Mouse (Mus musculus) forebrain, embryonic 14.5 days (tissue): ENCODE results near the gene Tigit. TPM values are rescaled to one million over a fixed set of nuclear protein-coding genes. Genes with fewer than 3 reads are reported as not detected.
A peak's percentile ranks its signal among the peaks of the same experiment; 100 is the strongest.

Source experiments
- ATAC-seq: fragments of 200-750 bp; cut with Nextera tagmentation; 2 replicates; pipeline ENCODE4 v1.8.0; 2017; ENCODE audit warnings: mild to moderate bottlenecking, moderate library complexity
- DNase-seq: peaks from one replicate; pipeline ENCODE4 v3.0.0-alpha.2; 2015; ENCODE audit warnings: low spot score
- H3K27ac ChIP-seq: fragments of 300-500 bp; sonication (generic); 2 replicates; pipeline ENCODE4 v1.5.1; 2014; ENCODE audit warnings: low read depth, mild to moderate bottlenecking, control low read depth, low read length, moderate library complexity
- H3K27me3 ChIP-seq: fragments of 300-500 bp; sonication (generic); replicated peaks from 2 replicates; pipeline ENCODE4 v1.6.1; 2014; ENCODE audit warnings: low read length, control low read depth, mixed read lengths; ENCODE audit not compliant: control insufficient read depth, insufficient read depth
- H3K36me3 ChIP-seq: fragments of 300-500 bp; sonication (generic); 2 replicates; pipeline ENCODE4 v1.6.1; 2014; ENCODE audit warnings: low read length, control low read depth; ENCODE audit not compliant: control insufficient read depth, insufficient read depth
- H3K4me1 ChIP-seq: fragments of 300-500 bp; sonication (generic); 2 replicates; pipeline ENCODE4 v1.6.1; 2014; ENCODE audit warnings: antibody characterized with exemption, low read length, control low read depth; ENCODE audit not compliant: control insufficient read depth, insufficient read depth
- H3K4me2 ChIP-seq: fragments of 300-500 bp; sonication (generic); 2 replicates; pipeline ENCODE4 v1.6.1; 2014; ENCODE audit warnings: mild to moderate bottlenecking, control low read depth, low read length
- H3K4me3 ChIP-seq: fragments of 300-500 bp; sonication (generic); 2 replicates; pipeline ENCODE4 v1.5.1; 2014; ENCODE audit warnings: low read depth, low read length, control low read depth
- H3K9ac ChIP-seq: fragments of 300-500 bp; sonication (generic); 2 replicates; pipeline ENCODE4 v1.6.1; 2014; ENCODE audit warnings: mild to moderate bottlenecking, low read length, control low read depth, moderate library complexity
- H3K9me3 ChIP-seq: fragments of 300-500 bp; sonication (generic); replicated peaks from 2 replicates; pipeline ENCODE4 v1.6.1; 2016; ENCODE audit warnings: low read length, control low read depth, mixed read lengths; ENCODE audit not compliant: control insufficient read depth
- WGBS: fragments of 180-500 bp; shearing (Covaris S2); extraction: QIAGEN DNeasy Blood & Tissue Kit; methylation state at CpG from one replicate; pipeline ENCODE4 v1.1.7; 2014; 5-methylcytosine and 5-hydroxymethylcytosine counted together
- polyA plus RNA-seq: library from polyadenylated mRNA; unstranded; fragments of >200 nt; fragmentation: Nextera tagmentation; extraction: Ambion mirVana; gene quantifications from 2 replicates; pipeline ENCODE4 v1.2.1, GENCODE M21; 2014

Tigit gene
- polyA plus RNA-seq, 1 experiment from 2014 or later = not detected

- no peak overlapping the region for H3K9ac ChIP-seq
- H3K27ac ChIP-seq = no peak overlapping the region
- WGBS = 94% methylated on average over 7 of the region's 7 CpGs
- H3K27me3 ChIP-seq = no peaks in the 10 kb centered on the region
- H3K4me2 ChIP-seq = no peak overlapping the region
- no peak for DNase-seq
- H3K9me3 ChIP-seq = no peaks in the 10 kb centered on the region
- H3K4me3 ChIP-seq = no peak overlapping the region
- H3K36me3 ChIP-seq = peaks cover 38% of the 10 kb centered on the region
- H3K4me1 ChIP-seq = no peaks in the 10 kb centered on the region
- ATAC-seq = no peak
Measured at GRCm38 (mm10) chr16:43634037-43634436, 29.9 kb downstream of the Tigit start.

- Histone ChIP-seq H3K9me3 (no peaks in the 10 kb centered on the region), H3K9ac (no peak overlapping the region), H3K4me2 (no peak overlapping the region), H3K27ac (no peak overlapping the region), H3K4me3 (no peak overlapping the region), H3K4me1 (no peaks in the 10 kb centered on the region), H3K27me3 (no peaks in the 10 kb centered on the region), H3K36me3 (peaks cover 47% of the 10 kb centered on the region)
- 86% methylated on average over 2 of the region's 2 CpGs for WGBS
- ATAC-seq = no peak
- DNase-seq = no peak
Measured at GRCm38 (mm10) chr16:43631758-43632157, 32.2 kb downstream of the Tigit start.

DNA sequence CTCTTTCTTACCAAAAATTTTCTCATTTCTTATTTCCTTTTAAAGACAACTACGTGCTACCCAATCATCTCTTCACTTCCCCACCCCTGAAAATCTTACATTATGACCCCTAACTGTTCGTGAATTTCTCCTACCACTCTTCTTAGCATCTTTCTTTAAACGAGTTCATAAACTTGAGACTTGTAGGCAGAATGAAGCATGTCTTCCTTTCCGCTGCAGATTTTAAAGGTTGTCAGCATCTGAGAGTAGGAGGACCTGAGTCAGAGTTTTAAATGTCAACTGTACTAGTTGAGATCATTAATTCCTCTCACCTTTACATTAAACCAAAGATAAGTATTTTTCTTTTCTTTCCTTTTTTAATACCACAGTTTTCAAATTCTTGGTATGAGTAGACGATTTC, 35.3 kb downstream of the Tigit start:
- no peak overlapping the region for H3K27ac ChIP-seq
- peaks cover 6% of the 10 kb centered on the region; the same call in 1 of the 2 replicates for H3K4me1 ChIP-seq
- no peak overlapping the region for H3K4me2 ChIP-seq
- DNase-seq (no peak), ATAC-seq (no peak)
- 92% methylated on average over 5 of the region's 5 CpGs for WGBS
- no peaks in the 10 kb centered on the region for H3K9me3 ChIP-seq
- no peak overlapping the region for H3K4me3 ChIP-seq
- H3K9ac ChIP-seq = no peak overlapping the region
- H3K27me3 ChIP-seq = no peaks in the 10 kb centered on the region
- H3K36me3 ChIP-seq = peaks cover 46% of the 10 kb centered on the region

- 90% methylated on average over 5 of the region's 5 CpGs for WGBS
- peaks cover 19% of the 10 kb centered on the region; the same call in 1 of the 2 replicates for H3K4me1 ChIP-seq
- no peaks in the 10 kb centered on the region for H3K9me3 ChIP-seq
- no peak overlapping the region for H3K4me2 ChIP-seq
- no peak overlapping the region for H3K4me3 ChIP-seq
- no peak for DNase-seq
- no peak for ATAC-seq
- no peaks in the 10 kb centered on the region for H3K27me3 ChIP-seq
- H3K27ac ChIP-seq = no peak overlapping the region
- peaks cover 27% of the 10 kb centered on the region for H3K36me3 ChIP-seq
- H3K9ac ChIP-seq = no peak overlapping the region
Measured at GRCm38 (mm10) chr16:43625956-43626355, 38.0 kb downstream of the Tigit start.

DNA sequence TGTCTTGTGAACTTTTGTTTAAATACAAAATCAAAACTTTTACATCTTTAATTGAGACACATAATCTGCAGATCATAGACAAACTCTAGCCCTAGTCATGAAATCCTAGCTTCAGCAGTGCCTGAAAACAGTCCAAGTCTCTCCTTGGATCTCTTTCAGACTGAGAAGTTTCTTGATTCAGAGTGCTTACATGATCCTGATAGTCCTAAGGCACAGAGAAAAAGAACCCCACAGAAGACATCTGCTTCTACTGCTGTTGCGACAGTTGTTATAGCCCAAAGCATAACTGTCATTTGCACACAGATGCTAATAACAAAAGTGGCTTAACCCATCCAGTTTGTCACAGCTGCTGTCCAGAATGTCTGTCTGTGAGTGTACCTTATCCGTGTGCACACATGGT, 38.7 kb downstream of the Tigit start:
- H3K4me1 ChIP-seq = peaks cover 20% of the 10 kb centered on the region
- 78% methylated on average over 2 of the region's 2 CpGs for WGBS
- no peak overlapping the region for H3K4me2 ChIP-seq
- DNase-seq (no peak), ATAC-seq (no peak)
- no peaks in the 10 kb centered on the region for H3K9me3 ChIP-seq
- H3K4me3 ChIP-seq = no peak overlapping the region
- no peaks in the 10 kb centered on the region for H3K27me3 ChIP-seq
- no peak overlapping the region for H3K9ac ChIP-seq
- H3K36me3 ChIP-seq = peaks cover 27% of the 10 kb centered on the region
- H3K27ac ChIP-seq = no peak overlapping the region

GRCm38 (mm10) chr16:43624876-43625275, 39.1 kb downstream of the Tigit start:
- Histone ChIP-seq H3K4me2 (no peak overlapping the region), H3K36me3 (peaks cover 27% of the 10 kb centered on the region), H3K4me1 (peaks cover 23% of the 10 kb centered on the region), H3K4me3 (no peak overlapping the region), H3K9ac (no peak overlapping the region), H3K27ac (0 out of 2 replicates have a peak overlapping the region, but pooled peaks have one; percentile 15), H3K27me3 (no peaks in the 10 kb centered on the region), H3K9me3 (no peaks in the 10 kb centered on the region)
- no peak for DNase-seq
- ATAC-seq = no peak
- 83% methylated on average over 4 of the region's 4 CpGs for WGBS

- no peaks in the 10 kb centered on the region for H3K9me3 ChIP-seq
- H3K36me3 ChIP-seq = peaks cover 32% of the 10 kb centered on the region
- no peak overlapping the region for H3K4me3 ChIP-seq
- H3K27ac ChIP-seq = peak overlapping the region; percentile 84
- H3K4me2 ChIP-seq = no peak overlapping the region
- H3K4me1 ChIP-seq = peaks cover 23% of the 10 kb centered on the region
- DNase-seq = peak; percentile 85
- WGBS = 14% methylated on average over 5 of the region's 5 CpGs
- H3K27me3 ChIP-seq = no peaks in the 10 kb centered on the region
- ATAC-seq = peak; percentile 86
- no peak overlapping the region for H3K9ac ChIP-seq
Measured at GRCm38 (mm10) chr16:43623315-43624000, 40.5 kb downstream of the Tigit start.

DNA sequence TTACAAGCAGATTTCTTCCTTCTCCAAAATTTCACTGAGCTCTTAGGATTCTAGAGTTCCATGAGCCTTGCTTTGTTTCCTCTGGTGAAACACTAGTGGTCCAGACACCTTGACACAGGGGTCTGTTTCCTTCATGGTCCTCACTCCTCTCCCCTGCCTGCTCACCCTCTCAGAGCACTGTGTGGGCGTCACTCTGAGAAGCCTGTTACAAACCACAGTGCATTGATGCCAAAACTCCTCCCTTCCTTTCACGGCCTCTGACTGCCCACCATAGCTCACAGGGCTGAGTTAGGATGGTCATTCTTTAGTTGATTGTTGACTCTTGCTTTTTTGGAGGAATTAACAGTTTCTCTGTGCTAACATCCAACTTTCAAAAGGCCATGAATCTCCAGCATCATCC, 43.6 kb downstream of the Tigit start:
- no peak overlapping the region for H3K9ac ChIP-seq
- H3K4me3 ChIP-seq = no peak overlapping the region
- H3K27me3 ChIP-seq = no peaks in the 10 kb centered on the region
- peaks cover 34% of the 10 kb centered on the region for H3K36me3 ChIP-seq
- H3K9me3 ChIP-seq = no peaks in the 10 kb centered on the region
- DNase-seq (peak; percentile 36), ATAC-seq (no peak)
- peak overlapping the region; percentile 50; the same call in 1 of the 2 replicates for H3K27ac ChIP-seq
- 8% methylated on average over 2 of the region's 2 CpGs for WGBS
- H3K4me1 ChIP-seq = peaks cover 23% of the 10 kb centered on the region
- no peak overlapping the region for H3K4me2 ChIP-seq

DNA sequence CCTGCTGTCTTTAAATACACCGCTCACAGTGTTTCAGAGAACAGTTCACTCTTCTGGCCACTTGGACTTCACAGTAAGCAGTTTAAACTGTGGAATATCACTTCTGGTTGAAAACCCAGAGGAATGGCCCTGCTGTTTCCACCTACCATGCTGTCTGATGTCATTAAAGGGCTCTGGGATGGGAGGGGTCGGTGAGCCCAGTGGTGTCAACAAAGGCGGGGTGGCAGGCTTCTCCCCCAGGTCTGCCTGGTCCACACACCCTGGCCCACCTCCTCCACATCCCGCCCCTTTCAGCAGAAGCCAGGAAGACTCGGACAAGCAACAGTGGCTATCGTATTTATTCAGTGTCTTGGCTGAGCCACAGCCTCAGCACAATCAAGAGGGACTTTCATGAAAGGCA, 44.7 kb downstream of the Tigit start:
- WGBS = 29% methylated on average over 6 of the region's 6 CpGs
- peak overlapping the region; percentile 60; the same call in 1 of the 2 replicates for H3K27ac ChIP-seq
- no peaks in the 10 kb centered on the region for H3K27me3 ChIP-seq
- no peak overlapping the region for H3K4me3 ChIP-seq
- no peak for ATAC-seq
- no peak overlapping the region for H3K9ac ChIP-seq
- no peak overlapping the region for H3K4me2 ChIP-seq
- H3K36me3 ChIP-seq = peaks cover 38% of the 10 kb centered on the region
- DNase-seq = no peak
- no peaks in the 10 kb centered on the region for H3K9me3 ChIP-seq
- H3K4me1 ChIP-seq = peaks cover 21% of the 10 kb centered on the region
